Mouse (Mus musculus) liver, embryonic 16.5 days (tissue): ENCODE results near the gene Depdc1b. TPM values are rescaled to one million over a fixed set of nuclear protein-coding genes. Genes with fewer than 3 reads are reported as not detected.

Experiments used
- ATAC-seq: fragments of 200-750 bp; cut with Nextera tagmentation; 2 replicates; pipeline ENCODE4 v1.8.0; 2017; ENCODE audit warnings: low read depth, mild to moderate bottlenecking, moderate number of reproducible peaks, moderate library complexity
- H3K27ac ChIP-seq: fragments of 300-500 bp; sonication (generic); 2 replicates; pipeline ENCODE4 v1.5.1; 2014; ENCODE audit warnings: mild to moderate bottlenecking, low read length
- H3K27me3 ChIP-seq: fragments of 300-500 bp; sonication (generic); 2 replicates; pipeline ENCODE4 v1.6.1; 2014; ENCODE audit warnings: low read depth, low read length, mixed read lengths; ENCODE audit not compliant: control insufficient read depth, insufficient read depth
- H3K36me3 ChIP-seq: fragments of 300-500 bp; sonication (generic); 2 replicates; pipeline ENCODE4 v1.6.1; 2014; ENCODE audit warnings: mild to moderate bottlenecking; ENCODE audit not compliant: control insufficient read depth, insufficient read depth
- H3K4me1 ChIP-seq: fragments of 300-500 bp; sonication (generic); 2 replicates; pipeline ENCODE4 v1.6.1; 2014; ENCODE audit warnings: low read depth, low read length, mixed read lengths; ENCODE audit not compliant: control insufficient read depth
- H3K4me2 ChIP-seq: fragments of 300-500 bp; sonication (generic); 2 replicates; pipeline ENCODE4 v1.6.1; 2014; ENCODE audit warnings: low read depth, low read length, mixed read lengths
- H3K4me3 ChIP-seq: fragments of 300-500 bp; sonication (generic); 2 replicates; pipeline ENCODE4 v1.5.1; 2014; ENCODE audit warnings: low read depth, mild to moderate bottlenecking, low read length
- H3K9ac ChIP-seq: fragments of 300-500 bp; sonication (generic); 2 replicates; pipeline ENCODE4 v1.6.1; 2014; ENCODE audit warnings: low read depth, low read length
- H3K9me3 ChIP-seq: fragments of 300-500 bp; sonication (generic); replicated peaks from 2 replicates; pipeline ENCODE4 v1.6.1; 2016; ENCODE audit warnings: low read length; ENCODE audit not compliant: control insufficient read depth
- WGBS: fragments of 180-500 bp; shearing (Covaris S2); extraction: QIAGEN DNeasy Blood & Tissue Kit; methylation state at CpG from one replicate; pipeline ENCODE4 v1.1.7; 2014; ENCODE audit not compliant: insufficient replicate concordance; 5-methylcytosine and 5-hydroxymethylcytosine counted together
- polyA plus RNA-seq: library from polyadenylated mRNA; unstranded; fragments of >200 nt; fragmentation: Nextera tagmentation; extraction: Ambion mirVana; gene quantifications from 2 replicates; pipeline ENCODE4 v1.2.1, GENCODE M21; 2015

Depdc1b gene
- polyA plus RNA-seq, 1 experiment from 2014 or later, result 12.8 TPM

DNA sequence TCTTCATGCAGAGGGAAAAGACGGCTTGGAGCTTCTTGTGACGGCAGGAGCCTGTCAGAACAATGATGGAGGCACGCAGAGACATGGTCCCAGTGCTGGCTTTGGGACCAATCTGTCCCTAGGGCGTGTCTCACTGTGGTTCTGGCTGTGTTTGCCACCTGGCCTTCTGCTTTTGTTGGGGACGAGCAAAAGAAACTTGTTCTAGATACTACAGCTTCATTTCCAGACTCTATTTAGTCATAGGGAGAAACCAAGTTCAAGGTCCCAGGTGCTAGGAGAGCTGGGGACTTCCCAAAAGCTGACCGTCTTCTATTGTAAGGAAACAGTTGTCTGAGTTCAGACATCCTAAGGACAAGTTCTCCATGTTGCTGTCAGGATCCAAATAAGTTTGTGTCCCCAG is 21.2 kb downstream of the Depdc1b start:
- Histone ChIP-seq H3K27me3 (no peaks in the 10 kb centered on the region), H3K9me3 (no peaks in the 10 kb centered on the region), H3K4me2 (no peak overlapping the region), H3K9ac (no peak overlapping the region), H3K4me1 (no peaks in the 10 kb centered on the region), H3K27ac (no peak overlapping the region), H3K4me3 (no peak overlapping the region), H3K36me3 (no peaks in the 10 kb centered on the region)
- ATAC-seq, result no peak
- WGBS, result 80% methylated on average over 6 of the region's 6 CpGs

DNA sequence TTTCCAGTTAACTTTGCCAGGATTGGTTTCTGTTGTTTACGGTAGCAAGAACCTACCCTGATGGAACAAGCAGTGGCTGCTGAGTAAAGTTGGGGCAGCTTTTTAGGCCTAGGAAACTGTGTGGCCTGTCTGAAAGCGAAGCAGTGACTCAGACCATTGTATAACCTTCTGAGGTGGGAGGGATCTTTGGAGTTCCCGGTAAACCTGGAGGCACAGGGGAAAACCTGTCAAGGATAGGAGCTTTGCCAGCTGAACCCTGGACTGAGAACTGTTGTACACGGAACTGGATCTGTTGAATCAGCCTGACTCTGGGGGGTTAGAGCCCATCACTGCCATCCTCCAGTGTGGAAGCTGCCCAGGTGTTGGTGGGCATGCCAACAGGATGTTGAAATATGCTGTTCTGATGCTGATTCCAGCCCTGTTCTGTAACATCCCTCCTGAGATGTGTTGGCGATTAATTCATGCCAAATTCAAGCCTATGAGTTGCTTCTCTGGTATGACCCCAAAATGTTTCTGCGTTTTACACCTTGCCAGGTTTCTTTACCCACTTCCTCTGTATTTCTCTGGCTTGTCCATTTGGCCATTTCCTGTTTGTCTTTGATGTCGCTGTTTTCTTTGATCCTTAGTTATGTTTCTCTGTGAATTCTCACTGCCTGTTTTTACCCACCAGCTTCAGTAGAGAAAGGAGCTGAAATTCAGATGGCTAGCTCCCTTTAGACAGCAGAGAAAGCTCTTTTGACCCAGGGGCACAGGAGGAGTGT is 22.1 kb downstream of the Depdc1b start:
- H3K36me3 ChIP-seq, result no peaks in the 10 kb centered on the region

DNA sequence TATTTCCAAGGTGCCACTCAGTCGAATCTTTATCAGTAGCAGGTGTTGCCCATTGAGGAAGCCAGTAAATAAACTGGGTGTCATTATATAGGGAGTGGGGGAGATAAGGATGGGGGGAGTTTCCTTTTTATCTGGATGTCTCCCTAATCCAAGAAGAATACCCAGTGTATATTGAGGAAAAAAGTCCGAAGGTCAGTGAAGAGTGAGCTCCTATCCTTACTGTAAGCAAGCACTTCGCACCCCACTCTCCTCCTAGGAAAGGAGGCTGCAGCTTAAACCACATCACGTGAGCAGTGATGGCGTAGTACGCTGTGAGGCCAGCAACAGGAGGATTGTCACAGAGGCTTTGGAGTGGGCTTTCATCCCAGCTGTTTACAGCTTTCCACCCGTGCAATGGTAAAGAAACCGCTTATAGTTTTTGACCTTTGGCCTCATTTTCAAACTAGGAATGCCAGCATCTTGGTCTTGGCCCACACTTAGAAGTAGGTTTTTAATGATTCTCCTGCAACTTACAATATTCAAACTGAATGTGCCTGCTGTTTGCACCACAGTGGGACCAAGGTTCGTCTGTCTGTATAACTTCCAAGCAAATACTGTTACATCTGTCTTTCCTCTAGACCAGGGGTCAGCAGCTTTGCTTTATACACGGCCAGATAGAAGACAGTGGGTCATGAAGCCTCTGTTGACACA is 23.9 kb downstream of the Depdc1b start:
- H3K4me3 ChIP-seq, result no peak overlapping the region
- H3K4me1 ChIP-seq, result no peaks in the 10 kb centered on the region
- WGBS, result 77% methylated on average over 10 of the region's 10 CpGs
- H3K27ac ChIP-seq, result no peak overlapping the region
- no peaks in the 10 kb centered on the region for H3K36me3 ChIP-seq
- no peaks in the 10 kb centered on the region for H3K9me3 ChIP-seq
- H3K27me3 ChIP-seq, result no peaks in the 10 kb centered on the region
- no peak overlapping the region for H3K9ac ChIP-seq
- no peak for ATAC-seq
- no peak overlapping the region for H3K4me2 ChIP-seq

More for the DNA sequence above, 22.1 kb downstream of the Depdc1b start:
- ATAC-seq, result no peak
- WGBS, result 77% methylated on average over 7 of the region's 7 CpGs
- no peak overlapping the region for H3K9ac ChIP-seq
- H3K4me3 ChIP-seq, result no peak overlapping the region
- H3K27ac ChIP-seq, result no peak overlapping the region
- no peak overlapping the region for H3K4me2 ChIP-seq
- H3K9me3 ChIP-seq, result no peaks in the 10 kb centered on the region
- H3K27me3 ChIP-seq, result no peaks in the 10 kb centered on the region
- H3K4me1 ChIP-seq, result no peaks in the 10 kb centered on the region

DNA sequence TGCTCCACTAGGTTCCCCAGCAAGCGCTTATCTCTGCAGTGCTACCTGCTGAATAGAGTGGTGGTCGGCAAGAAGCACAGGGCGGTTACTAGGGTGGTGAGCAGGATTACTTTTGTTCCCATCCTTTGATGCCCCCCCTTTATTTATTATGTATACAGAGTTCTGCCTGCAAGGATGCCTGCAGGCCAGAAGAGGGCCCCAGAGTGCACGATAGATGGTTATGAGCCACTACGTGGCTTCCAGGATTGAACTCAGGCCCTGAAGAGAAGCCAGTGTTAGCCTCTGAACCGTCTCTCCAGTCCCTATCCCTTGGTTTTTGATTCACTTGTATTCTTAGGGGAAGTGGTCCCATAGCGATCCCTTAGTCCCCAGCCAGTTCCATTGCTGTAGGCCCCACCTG is 25.5 kb downstream of the Depdc1b start:
- ATAC-seq, result no peak
- Histone ChIP-seq H3K9ac (no peak overlapping the region), H3K4me3 (no peak overlapping the region), H3K36me3 (no peaks in the 10 kb centered on the region), H3K27me3 (no peaks in the 10 kb centered on the region), H3K4me1 (no peaks in the 10 kb centered on the region), H3K9me3 (no peaks in the 10 kb centered on the region), H3K4me2 (no peak overlapping the region), H3K27ac (no peak overlapping the region)
- 62% methylated on average over 7 of the region's 7 CpGs for WGBS

DNA sequence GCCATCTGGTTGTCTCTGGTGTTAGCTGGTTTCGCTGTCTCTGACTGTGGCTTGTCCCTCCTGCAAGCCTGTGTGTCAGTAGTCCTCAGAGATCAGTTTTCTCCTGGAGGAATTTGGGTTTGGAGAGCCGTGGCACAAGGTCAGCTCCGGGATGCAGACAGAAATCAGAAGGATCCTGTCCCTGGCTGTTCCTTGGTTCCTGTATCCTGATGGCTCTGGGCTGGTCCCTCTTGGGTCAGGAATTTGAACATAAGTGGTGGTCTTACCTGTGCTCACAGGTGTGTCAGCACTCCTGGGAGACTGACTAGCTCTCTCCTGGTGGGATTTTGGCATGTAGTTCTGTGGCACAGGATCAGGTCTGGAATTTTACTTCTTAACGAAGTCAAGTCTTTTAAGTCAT is 29.6 kb downstream of the Depdc1b start:
- no peaks in the 10 kb centered on the region for H3K36me3 ChIP-seq
- no peak overlapping the region for H3K4me2 ChIP-seq
- H3K9me3 ChIP-seq, result no peaks in the 10 kb centered on the region
- H3K27me3 ChIP-seq, result no peaks in the 10 kb centered on the region
- no peak overlapping the region for H3K27ac ChIP-seq
- WGBS, result 63% methylated on average over 4 of the region's 4 CpGs
- no peak overlapping the region for H3K9ac ChIP-seq
- ATAC-seq, result no peak
- H3K4me1 ChIP-seq, result no peaks in the 10 kb centered on the region
- no peak overlapping the region for H3K4me3 ChIP-seq

DNA sequence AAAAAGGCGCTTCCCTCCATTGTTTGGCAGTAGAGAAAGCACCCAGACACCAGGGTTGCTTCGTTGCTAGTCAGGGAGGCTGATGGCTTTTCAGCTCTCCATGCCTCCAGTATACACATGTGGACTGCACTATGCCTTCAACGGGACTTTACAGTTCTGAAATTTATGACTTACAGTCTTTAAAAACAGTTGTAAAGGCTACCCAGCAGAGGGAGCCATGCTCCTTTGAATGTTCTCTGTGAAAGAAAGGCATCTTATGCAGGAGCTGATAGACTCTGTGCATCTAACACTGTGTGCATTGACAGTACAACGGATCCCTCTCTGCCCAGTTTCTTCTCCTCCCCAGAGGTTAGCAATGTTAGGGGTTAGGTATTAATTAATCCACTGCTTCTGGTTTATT is 30.9 kb downstream of the Depdc1b start:
- Histone ChIP-seq H3K4me2 (no peak overlapping the region), H3K4me3 (no peak overlapping the region), H3K36me3 (no peaks in the 10 kb centered on the region), H3K27ac (no peak overlapping the region), H3K4me1 (no peaks in the 10 kb centered on the region), H3K9ac (no peak overlapping the region), H3K27me3 (no peaks in the 10 kb centered on the region), H3K9me3 (no peaks in the 10 kb centered on the region)
- no peak for ATAC-seq
- WGBS, result 45% methylated on average over 4 of the region's 4 CpGs

DNA sequence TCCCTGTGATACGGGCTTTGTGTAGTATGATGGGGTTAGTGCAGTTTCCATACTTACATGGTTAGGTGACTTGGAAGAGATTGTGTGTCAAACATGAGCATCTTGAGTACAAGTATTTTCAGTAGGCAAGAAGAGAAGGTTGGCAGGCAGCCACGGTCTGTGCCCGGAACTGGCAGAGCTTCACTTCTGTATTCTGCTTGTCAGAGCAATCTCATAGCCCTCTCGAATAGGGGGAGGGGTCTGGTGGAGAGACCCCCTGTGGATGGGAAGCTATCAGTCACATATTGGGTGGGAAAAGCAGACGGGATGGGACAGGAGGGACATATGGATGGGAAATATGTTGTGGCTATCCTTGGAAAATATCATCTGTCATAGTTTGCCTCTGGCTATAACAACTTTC is 33.5 kb downstream of the Depdc1b start:
- H3K4me3 ChIP-seq, result no peak overlapping the region

DNA sequence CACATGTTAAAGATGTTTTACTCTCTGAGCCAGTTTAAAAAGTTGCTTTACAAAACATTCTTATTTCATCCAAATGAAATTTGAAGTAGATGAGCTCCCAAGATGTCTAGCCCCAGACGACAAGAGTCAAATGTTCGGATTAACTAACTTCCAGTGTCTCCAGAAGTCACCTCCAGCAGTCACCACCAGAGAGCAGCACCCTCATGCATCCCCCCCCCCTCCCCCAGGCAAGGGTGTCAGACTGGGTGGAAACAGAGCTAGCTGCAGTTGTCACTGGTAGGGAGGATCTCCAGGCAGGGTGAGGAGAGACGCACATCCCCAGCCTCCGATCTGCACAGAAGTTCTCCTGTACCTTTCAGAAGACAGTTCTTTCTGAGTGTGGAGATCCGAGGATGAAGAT is 37.6 kb downstream of the Depdc1b start:
- no peaks in the 10 kb centered on the region for H3K27me3 ChIP-seq
- no peaks in the 10 kb centered on the region for H3K4me1 ChIP-seq
- no peak overlapping the region for H3K27ac ChIP-seq
- no peak overlapping the region for H3K4me2 ChIP-seq
- no peaks in the 10 kb centered on the region for H3K9me3 ChIP-seq
- no peak for ATAC-seq
- no peaks in the 10 kb centered on the region for H3K36me3 ChIP-seq
- 82% methylated on average over 5 of the region's 5 CpGs for WGBS
- no peak overlapping the region for H3K4me3 ChIP-seq
- H3K9ac ChIP-seq, result no peak overlapping the region

More for the DNA sequence above, 33.5 kb downstream of the Depdc1b start:
- Histone ChIP-seq H3K4me1 (no peaks in the 10 kb centered on the region), H3K9me3 (no peaks in the 10 kb centered on the region), H3K9ac (no peak overlapping the region), H3K27ac (no peak overlapping the region), H3K4me2 (no peak overlapping the region), H3K27me3 (no peaks in the 10 kb centered on the region), H3K36me3 (no peaks in the 10 kb centered on the region)
- ATAC-seq, result no peak
- WGBS, result 76% methylated on average over 5 of the region's 5 CpGs

DNA sequence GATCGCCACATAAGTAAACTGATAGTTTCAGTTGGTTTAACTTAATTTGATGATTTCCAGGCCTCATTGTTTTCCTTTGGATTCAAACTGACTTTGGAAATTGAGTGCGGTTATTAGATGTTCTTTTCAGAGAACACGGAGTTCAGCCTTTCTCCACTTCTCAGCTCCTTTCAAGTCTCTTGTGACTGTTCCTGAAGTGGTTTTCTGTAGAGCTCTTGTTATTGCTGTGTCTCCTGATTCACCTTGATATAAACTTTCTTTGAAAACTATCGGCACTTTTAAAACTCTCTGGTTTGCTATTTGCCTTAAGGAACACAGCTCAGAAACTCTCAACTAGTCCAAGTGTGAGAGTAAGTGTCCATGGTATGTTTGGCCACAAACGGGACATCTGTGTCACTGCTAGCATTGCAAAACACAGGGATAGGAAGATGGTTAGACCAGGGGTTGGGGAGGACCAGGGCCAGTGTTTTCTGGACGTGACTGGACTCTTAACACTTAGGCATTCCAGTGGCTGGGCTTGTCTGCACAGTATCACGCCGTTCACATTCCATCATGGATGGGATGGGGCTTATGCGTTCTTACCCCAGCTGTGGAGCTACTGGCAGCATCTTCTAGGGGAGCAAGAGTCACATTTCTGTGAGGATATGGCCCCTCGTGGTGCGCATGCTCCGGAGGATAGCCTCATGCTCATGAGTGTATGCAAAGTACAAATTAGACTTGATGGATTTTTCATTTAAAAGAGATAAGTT is 38.8 kb downstream of the Depdc1b start:
- Histone ChIP-seq H3K4me2 (no peak overlapping the region), H3K36me3 (no peaks in the 10 kb centered on the region), H3K9ac (no peak overlapping the region), H3K27ac (no peak overlapping the region), H3K27me3 (no peaks in the 10 kb centered on the region), H3K9me3 (no peaks in the 10 kb centered on the region), H3K4me1 (no peaks in the 10 kb centered on the region), H3K4me3 (no peak overlapping the region)
- no peak for ATAC-seq
- WGBS, result 85% methylated on average over 12 of the region's 12 CpGs
